Comparison of ENCODE assay signal across 21 mouse cellular contexts in genomic region chr15:93640221-93640620, GRCm38 (mm10). TPM values are rescaled to one million over a fixed set of nuclear protein-coding genes. Genes with fewer than 3 reads are reported as not detected.
DNase-seq lines count a peak whose midpoint lies in the region; ATAC-seq and TF ChIP-seq lines count a peak whose summit lies in the region.
"Had no signal": no experiment of that assay in that cellular context is flagged by ENCODE, and none has a peak within 500 bp of the region (broad histone marks: within the 10 kb centered on the region; RNA-seq: fewer than 3 reads in every experiment).

No protein-coding gene starts in this region.

- no peak for ATAC-seq in midbrain, embryonic 11.5 days (ENCODE audit: low FRiP score)
- ATAC-seq in midbrain, postnatal 0 days (ENCODE audit: low FRiP score), result no peak
- ATAC-seq in heart, embryonic 14.5 days (ENCODE audit: insufficient number of reproducible peaks, insufficient read depth, low FRiP score, low read depth), result peak; percentile 54; the same call in 1 of the 2 replicates
- ATAC-seq in cerebellum, adult (ENCODE audit: insufficient number of reproducible peaks, low FRiP score, low TSS enrichment), result no peak
- no peak for ATAC-seq in kidney, embryonic 14.5 days (ENCODE audit: low FRiP score, low TSS enrichment)
- ATAC-seq: midbrain, embryonic 16.5 days had no signal

- H3K4me1 ChIP-seq in midbrain, embryonic 11.5 days (ENCODE audit: control insufficient read depth, insufficient read depth, low read length), result no peaks in the 10 kb centered on the region
- no peaks in the 10 kb centered on the region for H3K4me1 ChIP-seq in midbrain, postnatal 0 days (ENCODE audit: insufficient read depth, low read length)
- H3K4me1 ChIP-seq in heart, embryonic 14.5 days (ENCODE audit: control insufficient read depth in 2 of 2, insufficient read depth in 2 of 2, low read length in 2 of 2), result peaks cover under 1 to 3% of the 10 kb centered on the region in 2 experiments; a peak in 1 of 4 replicates
- no peaks in the 10 kb centered on the region for H3K4me1 ChIP-seq in kidney, embryonic 14.5 days (ENCODE audit: control insufficient read depth, insufficient read depth, low read length)
- H3K4me1 ChIP-seq: hindbrain, embryonic 10.5 days had no signal

- 82% methylated on average over 2 of the region's 2 CpGs for WGBS in midbrain, embryonic 11.5 days
- WGBS in midbrain, postnatal 0 days, result 90% methylated on average over 2 of the region's 2 CpGs
- 19% methylated on average over 2 of the region's 2 CpGs for WGBS in heart, embryonic 14.5 days
- WGBS in kidney, embryonic 14.5 days, result 73% methylated on average over 2 of the region's 2 CpGs

- H3K4me3 ChIP-seq in midbrain, embryonic 11.5 days (ENCODE audit: low read depth, low read length), result no peak overlapping the region
- H3K4me3 ChIP-seq in midbrain, postnatal 0 days (ENCODE audit: low read depth, low read length), result no peak overlapping the region
- H3K4me3 ChIP-seq in heart, embryonic 14.5 days (ENCODE audit: control insufficient read depth in 1 of 2, insufficient read depth in 1 of 2, low read depth in 1 of 2, low read length in 2 of 2), result no peak overlapping the region
- no peak overlapping the region for H3K4me3 ChIP-seq in kidney, embryonic 14.5 days (ENCODE audit: low read length)
- H3K4me3 ChIP-seq: embryonic facial prominence, embryonic 13.5 days; gastrocnemius, adult 2 months; hindbrain, embryonic 10.5 days had no signal

- no peak overlapping the region for H3K4me2 ChIP-seq in midbrain, embryonic 11.5 days
- H3K4me2 ChIP-seq in midbrain, postnatal 0 days (ENCODE audit: low read depth, low read length, poor library complexity, severe bottlenecking), result no peak overlapping the region
- no peak overlapping the region for H3K4me2 ChIP-seq in heart, embryonic 14.5 days (ENCODE audit: low read length)
- no peak overlapping the region for H3K4me2 ChIP-seq in kidney, embryonic 14.5 days (replicated peaks; ENCODE audit: low read depth, low read length)
- H3K4me2 ChIP-seq: embryonic facial prominence, embryonic 13.5 days had no signal

- no peak overlapping the region for H3K9ac ChIP-seq in midbrain, embryonic 11.5 days (ENCODE audit: low read length)
- no peak overlapping the region for H3K9ac ChIP-seq in midbrain, postnatal 0 days (replicated peaks; ENCODE audit: low read length, poor library complexity, severe bottlenecking)
- H3K9ac ChIP-seq in heart, embryonic 14.5 days (ENCODE audit: low read length), result no peak overlapping the region
- no peak overlapping the region for H3K9ac ChIP-seq in kidney, embryonic 14.5 days (ENCODE audit: low read depth, low read length)
- H3K9ac ChIP-seq: embryonic facial prominence, embryonic 13.5 days had no signal

- no peak overlapping the region for H3K27ac ChIP-seq in midbrain, embryonic 11.5 days (ENCODE audit: low read depth, low read length)
- H3K27ac ChIP-seq in midbrain, postnatal 0 days (ENCODE audit: low read depth, low read length), result no peak overlapping the region
- H3K27ac ChIP-seq in heart, embryonic 14.5 days (replicated peaks in 1 of 2; ENCODE audit: control insufficient read depth in 1 of 2, insufficient read depth in 1 of 2, low read depth in 2 of 2, low read length in 2 of 2), result no peak overlapping the region
- no peak overlapping the region for H3K27ac ChIP-seq in kidney, embryonic 14.5 days (ENCODE audit: low read depth, low read length)
- H3K27ac ChIP-seq: embryonic facial prominence, embryonic 13.5 days; gastrocnemius, adult 2 months; hindbrain, embryonic 10.5 days had no signal

- no peaks in the 10 kb centered on the region for H3K9me3 ChIP-seq in midbrain, embryonic 11.5 days (ENCODE audit: control insufficient read depth, low read length)
- no peaks in the 10 kb centered on the region for H3K9me3 ChIP-seq in midbrain, postnatal 0 days (ENCODE audit: low read length)
- 0 out of 2 replicates have a peak, but pooled peaks cover 3% of the 10 kb centered on the region for H3K9me3 ChIP-seq in heart, embryonic 14.5 days (ENCODE audit: control insufficient read depth, low read length)
- H3K9me3 ChIP-seq in kidney, embryonic 14.5 days (ENCODE audit: control insufficient read depth, low read length), result no peaks in the 10 kb centered on the region
- H3K9me3 ChIP-seq: embryonic facial prominence, embryonic 13.5 days; hindbrain, embryonic 10.5 days had no signal

- H3K27me3 ChIP-seq in midbrain, embryonic 11.5 days (ENCODE audit: control insufficient read depth, insufficient read depth, low read length), result no peaks in the 10 kb centered on the region
- no peaks in the 10 kb centered on the region for H3K27me3 ChIP-seq in midbrain, postnatal 0 days (ENCODE audit: insufficient read depth, low read length)
- no peaks in the 10 kb centered on the region for H3K27me3 ChIP-seq in heart, embryonic 14.5 days (ENCODE audit: control insufficient read depth, insufficient read depth, low read length)
- H3K27me3 ChIP-seq in kidney, embryonic 14.5 days (ENCODE audit: control insufficient read depth, insufficient read depth, low read length), result no peaks in the 10 kb centered on the region
- H3K27me3 ChIP-seq: embryonic facial prominence, embryonic 13.5 days had no signal

- peak; percentile 65 for DNase-seq in midbrain, embryonic 11.5 days (ENCODE audit: low spot score, missing footprints)
- no peak for DNase-seq in midbrain, postnatal 0 days (ENCODE audit: low spot score)
- DNase-seq in liver, result peak; percentile 10
- DNase-seq in skeletal muscle tissue, adult 2 months (ENCODE audit: low read depth, low spot score), result peak; percentile 36
- DNase-seq in adrenal gland, postnatal 25 days, result no peak
- DNase-seq: adrenal gland, adult 2 months; B cell, adult 2 months; cerebellum, postnatal 10 days; gastrocnemius, adult 2 months; kidney, adult 2 months; kidney, postnatal 25 days; lung, adult 18-20 months; lung, postnatal 36 days; retina, postnatal 1 day; thymus, postnatal 36 days had no signal

- no peak for TF ChIP-seq CTCF in midbrain, postnatal 0 days (IDR thresholded peaks at IDR 0.05)

- H3K36me3 ChIP-seq in midbrain, embryonic 11.5 days (ENCODE audit: control insufficient read depth, insufficient read depth, low read length), result no peaks in the 10 kb centered on the region
- H3K36me3 ChIP-seq in midbrain, postnatal 0 days (ENCODE audit: insufficient read depth, low read length), result no peaks in the 10 kb centered on the region
- H3K36me3 ChIP-seq in heart, embryonic 14.5 days (ENCODE audit: control insufficient read depth, insufficient read depth, low read length), result no peaks in the 10 kb centered on the region
- no peaks in the 10 kb centered on the region for H3K36me3 ChIP-seq in kidney, embryonic 14.5 days (ENCODE audit: control insufficient read depth, insufficient read depth, low read length)
- H3K36me3 ChIP-seq: embryonic facial prominence, embryonic 13.5 days; hindbrain, embryonic 10.5 days had no signal

RNA-seq across cellular contexts. Expression of gene Prickle1, which starts 44.5 kb away (rescaled TPM):
- polyA plus RNA-seq in midbrain, embryonic 11.5 days (2014; fragmentation: Nextera tagmentation; extraction: Ambion mirVana), result 16.1 and 16.8 TPM in 2 replicates
- 14.6 and 16.3 TPM in 2 replicates for total RNA-seq in midbrain, postnatal 0 days (2014; rRNA removed)
- polyA plus RNA-seq in midbrain, postnatal 0 days (2015; fragmentation: Nextera tagmentation; extraction: Ambion mirVana), result 13.7 and 14.5 TPM in 2 replicates
- 40.4 and 40.6 TPM in 2 replicates for polyA plus RNA-seq in heart, embryonic 14.5 days (2014; fragmentation: Nextera tagmentation; extraction: Ambion mirVana)
- 12.6 and 27.7 TPM in 2 replicates for polyA plus RNA-seq in kidney, embryonic 14.5 days (2014; fragmentation: Nextera tagmentation; extraction: Ambion mirVana)
- 17.0 and 18.2 TPM in 2 replicates for total RNA-seq in adrenal gland, postnatal 25 days (2021)

Comparison
In these comparisons a context has a peak if more than half of its experiments do, and no peak if none do; other contexts are left out.
1. DNase-seq: peak in midbrain, embryonic 11.5 days (single experiment), liver (single experiment) and skeletal muscle tissue, adult 2 months (single experiment); none in midbrain, postnatal 0 days (single experiment) and adrenal gland, postnatal 25 days (single experiment).